ENCODE assay signal across 9 mouse cellular contexts in the genomic region with DNA sequence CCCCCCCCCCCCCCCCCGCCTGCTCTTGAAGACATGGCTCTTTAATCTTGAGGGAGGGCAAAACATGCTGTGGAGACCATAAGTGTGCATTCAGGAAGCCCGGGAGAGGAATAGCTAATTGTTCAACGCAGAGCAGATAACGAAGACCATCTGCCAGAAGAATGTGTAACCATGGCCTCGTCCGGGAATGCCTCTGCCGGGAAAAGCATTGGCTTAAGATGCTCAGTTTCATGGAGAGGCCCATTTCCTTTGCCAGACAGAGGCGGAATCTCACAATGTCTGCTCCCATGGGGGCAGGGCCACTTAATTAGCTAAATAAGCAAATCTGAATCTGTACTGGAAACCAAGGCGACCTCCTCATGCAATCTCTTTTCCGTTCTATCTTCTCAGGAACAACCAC. TPM values are rescaled to one million over a fixed set of nuclear protein-coding genes. Genes with fewer than 3 reads are reported as not detected.
DNase-seq lines count a peak whose midpoint lies in the region; ATAC-seq and TF ChIP-seq lines count a peak whose summit lies in the region.
"Had no signal": no experiment of that assay in that cellular context is flagged by ENCODE, and none has a peak within 500 bp of the region (broad histone marks: within the 10 kb centered on the region; RNA-seq: fewer than 3 reads in every experiment).

No protein-coding gene starts in this region.

- H3K4me3 ChIP-seq in embryonic facial prominence, embryonic 11.5 days (ENCODE audit: low read depth, low read length) = no peak overlapping the region
- no peak overlapping the region for H3K4me3 ChIP-seq in hindbrain, embryonic 13.5 days
- no peak overlapping the region for H3K4me3 ChIP-seq in lung, postnatal 0 days (ENCODE audit: low read depth, low read length)
- H3K4me3 ChIP-seq: neural tube, embryonic 12.5 days had no signal

- TF ChIP-seq CTCF in lung, postnatal 0 days (IDR thresholded peaks at IDR 0.05) = no peak

- WGBS in embryonic facial prominence, embryonic 11.5 days = 26% methylated on average over 9 of the region's 10 CpGs
- WGBS in hindbrain, embryonic 13.5 days = 39% methylated on average over 9 of the region's 10 CpGs
- WGBS in lung, postnatal 0 days = 44% methylated on average over 9 of the region's 10 CpGs

- H3K9me3 ChIP-seq in embryonic facial prominence, embryonic 11.5 days (replicated peaks; ENCODE audit: control insufficient read depth, low read length) = no peaks in the 10 kb centered on the region
- no peaks in the 10 kb centered on the region for H3K9me3 ChIP-seq in hindbrain, embryonic 13.5 days
- H3K9me3 ChIP-seq in lung, postnatal 0 days (ENCODE audit: low read length) = no peaks in the 10 kb centered on the region
- H3K9me3 ChIP-seq: neural tube, embryonic 12.5 days had no signal

- peak; percentile 20 for DNase-seq in kidney, adult 11 months
- DNase-seq in kidney, adult 18-20 months = no peak
- DNase-seq in embryonic facial prominence, embryonic 11.5 days (ENCODE audit: low spot score) = peak; percentile 74
- peak; percentile 69 for DNase-seq in lung, postnatal 0 days (ENCODE audit: low spot score)
- DNase-seq in thymus, postnatal 0 days (ENCODE audit: low spot score) = no peak
- no peak for DNase-seq in cerebellum, postnatal 36 days

- no peak overlapping the region for H3K4me2 ChIP-seq in embryonic facial prominence, embryonic 11.5 days (ENCODE audit: low read depth, low read length)
- H3K4me2 ChIP-seq in hindbrain, embryonic 13.5 days = no peak overlapping the region
- no peak overlapping the region for H3K4me2 ChIP-seq in lung, postnatal 0 days (replicated peaks; ENCODE audit: low read depth, low read length)
- H3K4me2 ChIP-seq: neural tube, embryonic 12.5 days had no signal

- H3K27ac ChIP-seq in embryonic facial prominence, embryonic 11.5 days (replicated peaks; ENCODE audit: low read depth, low read length) = no peak overlapping the region
- no peak overlapping the region for H3K27ac ChIP-seq in hindbrain, embryonic 13.5 days
- H3K27ac ChIP-seq in lung, postnatal 0 days (ENCODE audit: low read length) = no peak overlapping the region
- H3K27ac ChIP-seq: neural tube, embryonic 12.5 days had no signal

- H3K27me3 ChIP-seq in embryonic facial prominence, embryonic 11.5 days (ENCODE audit: control insufficient read depth, insufficient read depth, low read length) = no peaks in the 10 kb centered on the region
- H3K27me3 ChIP-seq in hindbrain, embryonic 13.5 days = no peaks in the 10 kb centered on the region
- H3K27me3 ChIP-seq in lung, postnatal 0 days (replicated peaks; ENCODE audit: insufficient read depth, low read length) = no peaks in the 10 kb centered on the region
- H3K27me3 ChIP-seq: neural tube, embryonic 12.5 days had no signal

- no peaks in the 10 kb centered on the region for H3K36me3 ChIP-seq in embryonic facial prominence, embryonic 11.5 days (replicated peaks; ENCODE audit: control insufficient read depth, insufficient read depth, low read depth, low read length)
- H3K36me3 ChIP-seq in hindbrain, embryonic 13.5 days = no peaks in the 10 kb centered on the region
- H3K36me3 ChIP-seq in lung, postnatal 0 days (ENCODE audit: insufficient read depth, low read length) = no peaks in the 10 kb centered on the region
- H3K36me3 ChIP-seq: neural tube, embryonic 12.5 days had no signal

- no peak for TF ChIP-seq EP300 in lung, postnatal 0 days (IDR thresholded peaks at IDR 0.05)

- no peak overlapping the region for H3K9ac ChIP-seq in embryonic facial prominence, embryonic 11.5 days (replicated peaks; ENCODE audit: low read length)
- H3K9ac ChIP-seq in hindbrain, embryonic 13.5 days = no peak overlapping the region
- no peak overlapping the region for H3K9ac ChIP-seq in lung, postnatal 0 days (replicated peaks; ENCODE audit: low read depth)
- H3K9ac ChIP-seq: neural tube, embryonic 12.5 days had no signal

- H3K4me1 ChIP-seq in embryonic facial prominence, embryonic 11.5 days (ENCODE audit: control insufficient read depth, insufficient read depth, low read length) = no peaks in the 10 kb centered on the region
- H3K4me1 ChIP-seq in hindbrain, embryonic 13.5 days (replicated peaks) = peaks cover 4% of the 10 kb centered on the region; the same call in 1 of the 2 replicates
- H3K4me1 ChIP-seq in lung, postnatal 0 days (ENCODE audit: insufficient read depth, low read depth, low read length) = no peaks in the 10 kb centered on the region
- H3K4me1 ChIP-seq: neural tube, embryonic 12.5 days had no signal

- ATAC-seq in embryonic facial prominence, embryonic 11.5 days (replicated peaks; ENCODE audit: insufficient number of reproducible peaks, low FRiP score, low TSS enrichment, low read depth) = no peak
- ATAC-seq in hindbrain, embryonic 13.5 days (ENCODE audit: low FRiP score) = peak; percentile 59; the same call in 1 of the 2 replicates
- peak; percentile 68 for ATAC-seq in lung, postnatal 0 days
- no peak for ATAC-seq in cerebellum, adult (ENCODE audit: insufficient number of reproducible peaks, low FRiP score, low TSS enrichment)

RNA-seq across cellular contexts. Expression of gene Il1r2, which starts 43.7 kb away (rescaled TPM):
- 0.45 and 0.67 TPM in 2 replicates for polyA plus RNA-seq in embryonic facial prominence, embryonic 11.5 days (2014; fragmentation: Nextera tagmentation; extraction: Ambion mirVana)
- 0.36 and 0.40 TPM in 2 replicates for polyA plus RNA-seq in hindbrain, embryonic 13.5 days (2015; fragmentation: Nextera tagmentation; extraction: Ambion mirVana)
- 1.8 and 3.9 TPM in 2 replicates for polyA plus RNA-seq in lung, postnatal 0 days (2015; fragmentation: Nextera tagmentation; extraction: Ambion mirVana)
- 10.3 and 10.7 TPM in 2 replicates for polyA plus RNA-seq in thymus, postnatal 0 days (2015; fragmentation: Nextera tagmentation; extraction: Ambion mirVana)

Comparison
In these comparisons a context has a peak if more than half of its experiments do, and no peak if none do; other contexts are left out.
1. DNase-seq: peak in kidney, adult 11 months (single experiment), embryonic facial prominence, embryonic 11.5 days (single experiment) and lung, postnatal 0 days (single experiment); none in kidney, adult 18-20 months (single experiment), thymus, postnatal 0 days (single experiment) and cerebellum, postnatal 36 days (0 of 2).
2. ATAC-seq: peak in hindbrain, embryonic 13.5 days (single experiment) and lung, postnatal 0 days (single experiment); none in embryonic facial prominence, embryonic 11.5 days (single experiment) and cerebellum, adult (single experiment).